Mouse (Mus musculus) stomach, postnatal 0 days (tissue): Measurements from ENCODE around the gene Nup50.

Experiments used
- CTCF ChIP-seq: IDR thresholded peaks from 2 replicates; pipeline ENCODE4 v1.5.1; 2016; ENCODE audit warnings: antibody characterized with exemption, low read depth, mild to moderate bottlenecking, moderate library complexity
- EP300 ChIP-seq: optimal IDR thresholded peaks from 2 replicates; pipeline ENCODE3; 2016; ENCODE audit warnings: antibody characterized with exemption

DNA sequence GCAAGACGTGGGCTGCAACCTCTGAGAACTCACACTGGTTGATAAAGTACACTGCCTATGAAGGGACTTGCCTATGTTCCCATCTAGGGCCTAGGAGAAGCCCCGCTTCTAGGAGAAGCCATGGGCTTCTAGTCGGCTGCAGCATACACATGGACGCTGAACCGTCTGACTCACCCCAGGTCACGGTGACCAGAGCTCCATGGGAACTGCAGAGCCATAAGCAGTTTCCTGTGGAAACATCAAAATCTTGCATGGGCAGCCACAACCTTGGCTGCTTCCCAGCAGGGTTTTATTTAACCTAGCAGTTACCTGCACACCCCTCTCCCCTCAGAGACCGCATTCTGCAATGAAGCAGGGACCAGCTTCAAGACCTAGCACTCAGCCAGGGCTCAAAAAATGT lies 60.5 kb downstream of the Nup50 start:
- no peak for TF ChIP-seq CTCF
- TF ChIP-seq EP300 = no peak
